Mouse (Mus musculus) hindbrain, embryonic 14.5 days (tissue): ENCODE data around the gene Atp11b. TPM values are rescaled to one million over a fixed set of nuclear protein-coding genes. Genes with fewer than 3 reads are reported as not detected.

Source experiments
- ATAC-seq: fragments of 200-750 bp; cut with Nextera tagmentation; 2 replicates; pipeline ENCODE4 v1.8.0; 2017; ENCODE audit warnings: moderate number of reproducible peaks, mild to moderate bottlenecking, moderate TSS enrichment, moderate library complexity; ENCODE audit not compliant: low FRiP score
- DNase-seq: peaks from one replicate; pipeline ENCODE4 v3.0.0-alpha.2; 2015; ENCODE audit warnings: low spot score
- H3K27ac ChIP-seq: fragments of 300-500 bp; sonication (generic); 2 replicates; pipeline ENCODE4 v1.5.1; 2014; ENCODE audit warnings: mild to moderate bottlenecking, moderate library complexity
- H3K27me3 ChIP-seq: fragments of 300-500 bp; sonication (generic); 2 replicates; pipeline ENCODE4 v1.6.1; 2014; ENCODE audit warnings: mild to moderate bottlenecking, low read length, mixed read lengths; ENCODE audit not compliant: control insufficient read depth, insufficient read depth
- H3K36me3 ChIP-seq: fragments of 300-500 bp; sonication (generic); replicated peaks from 2 replicates; pipeline ENCODE4 v1.6.1; 2014; ENCODE audit not compliant: control insufficient read depth, insufficient read depth
- H3K4me1 ChIP-seq: fragments of 300-500 bp; sonication (generic); replicated peaks from 2 replicates; pipeline ENCODE4 v1.6.1; 2014; ENCODE audit warnings: antibody characterized with exemption, low read length, mixed read lengths; ENCODE audit not compliant: control insufficient read depth, insufficient read depth
- H3K4me2 ChIP-seq: fragments of 300-500 bp; sonication (generic); replicated peaks from 2 replicates; pipeline ENCODE4 v1.6.1; 2014; ENCODE audit warnings: mild to moderate bottlenecking, moderate library complexity
- H3K4me3 ChIP-seq: fragments of 300-500 bp; sonication (generic); replicated peaks from 2 replicates; pipeline ENCODE4 v1.5.1; 2014; ENCODE audit warnings: mild to moderate bottlenecking, low read length
- H3K9ac ChIP-seq: fragments of 300-500 bp; sonication (generic); 2 replicates; pipeline ENCODE4 v1.6.1; 2014
- H3K9me3 ChIP-seq: fragments of 300-500 bp; sonication (generic); 2 replicates; pipeline ENCODE4 v1.6.1; 2016; ENCODE audit warnings: low read length; ENCODE audit not compliant: control insufficient read depth
- WGBS: fragments of 180-500 bp; shearing (Covaris S2); extraction: QIAGEN DNeasy Blood & Tissue Kit; methylation state at CpG from one replicate; pipeline ENCODE4 v1.1.7; 2014; 5-methylcytosine and 5-hydroxymethylcytosine counted together
- polyA plus RNA-seq: library from polyadenylated mRNA; unstranded; fragments of >200 nt; fragmentation: Nextera tagmentation; extraction: Ambion mirVana; gene quantifications from 2 replicates; pipeline ENCODE4 v1.2.1, GENCODE M21; 2014

Atp11b gene
- polyA plus RNA-seq = 48.5 and 53.0 TPM in 2 replicates

DNA sequence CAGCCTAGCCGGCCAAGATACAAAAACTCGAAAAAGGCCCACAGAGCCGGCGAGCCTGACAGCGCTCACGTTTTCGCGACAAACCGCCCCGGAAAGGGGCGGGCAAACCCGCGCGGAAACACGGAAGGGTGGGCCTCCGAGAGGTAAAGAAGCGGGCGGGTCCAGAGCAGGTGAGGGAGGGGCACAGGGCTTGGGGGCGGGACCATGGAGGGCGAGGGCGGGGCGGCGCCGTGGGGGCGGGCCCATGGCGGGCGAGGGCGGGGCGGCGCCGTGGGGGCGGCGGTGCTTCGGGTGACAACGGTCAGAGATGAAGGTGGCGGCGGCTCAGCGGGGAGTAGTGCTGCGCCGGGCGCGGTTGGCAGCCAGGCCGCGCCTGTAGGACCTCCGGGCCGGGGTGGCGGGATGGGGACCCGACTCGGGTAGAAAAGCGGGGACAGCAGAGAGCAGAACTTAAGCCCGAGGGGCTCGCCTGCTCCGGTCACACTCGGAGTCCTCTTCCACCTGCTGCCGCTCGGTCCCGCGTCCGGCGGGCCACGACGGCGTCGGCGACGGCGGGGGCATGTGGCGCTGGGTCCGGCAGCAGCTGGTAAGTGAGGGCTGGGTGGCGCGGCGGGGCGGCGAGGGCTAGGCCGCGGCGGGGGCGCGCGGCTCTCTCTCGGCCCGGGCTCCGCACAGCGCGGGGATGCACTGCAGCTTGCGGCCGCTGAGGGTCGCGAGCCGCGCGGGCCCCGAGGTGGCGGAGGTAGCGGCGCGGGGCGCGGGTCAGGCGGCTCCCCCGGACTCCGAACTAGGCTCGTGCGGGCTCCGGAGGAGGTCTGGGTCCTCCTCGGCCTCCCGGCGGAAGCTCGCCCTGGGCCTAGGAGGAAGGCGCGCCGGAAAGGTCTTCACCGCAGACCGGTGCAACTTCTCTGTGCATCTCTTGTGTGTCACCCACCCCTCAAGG is at the start of gene Atp11b:
Gene Atp11b (plus strand): TSS at position 282 of the 943 bp plus-strand sequence.
- peaks cover 8% of the 10 kb centered on the region for H3K4me1 ChIP-seq
- H3K27ac ChIP-seq = peak within 1 kb of the TSS; percentile 72
- no peaks in the 10 kb centered on the region for H3K27me3 ChIP-seq
- H3K36me3 ChIP-seq = no peaks in the 10 kb centered on the region
- peak; percentile 75 for DNase-seq
- H3K4me2 ChIP-seq = peak within 1 kb of the TSS; percentile 86
- H3K9ac ChIP-seq = peak within 1 kb of the TSS; percentile 75
- ATAC-seq = peak; percentile 95
- under 1% methylated on average over 99 of the region's 114 CpGs for WGBS
- no peaks in the 10 kb centered on the region for H3K9me3 ChIP-seq
- peak within 1 kb of the TSS; percentile 57 for H3K4me3 ChIP-seq

- DNase-seq = no peak
- Histone ChIP-seq H3K4me3 (no peak overlapping the region), H3K4me1 (no peaks in the 10 kb centered on the region), H3K9ac (no peak overlapping the region), H3K27ac (no peak overlapping the region), H3K27me3 (no peaks in the 10 kb centered on the region), H3K4me2 (no peak overlapping the region), H3K9me3 (no peaks in the 10 kb centered on the region), H3K36me3 (no peaks in the 10 kb centered on the region)
- ATAC-seq = no peak
- 80% methylated on average over 4 of the region's 4 CpGs for WGBS
Measured at GRCm38 (mm10) chr3:35704328-35704613, 49.6 kb upstream of the Atp11b start.

DNA sequence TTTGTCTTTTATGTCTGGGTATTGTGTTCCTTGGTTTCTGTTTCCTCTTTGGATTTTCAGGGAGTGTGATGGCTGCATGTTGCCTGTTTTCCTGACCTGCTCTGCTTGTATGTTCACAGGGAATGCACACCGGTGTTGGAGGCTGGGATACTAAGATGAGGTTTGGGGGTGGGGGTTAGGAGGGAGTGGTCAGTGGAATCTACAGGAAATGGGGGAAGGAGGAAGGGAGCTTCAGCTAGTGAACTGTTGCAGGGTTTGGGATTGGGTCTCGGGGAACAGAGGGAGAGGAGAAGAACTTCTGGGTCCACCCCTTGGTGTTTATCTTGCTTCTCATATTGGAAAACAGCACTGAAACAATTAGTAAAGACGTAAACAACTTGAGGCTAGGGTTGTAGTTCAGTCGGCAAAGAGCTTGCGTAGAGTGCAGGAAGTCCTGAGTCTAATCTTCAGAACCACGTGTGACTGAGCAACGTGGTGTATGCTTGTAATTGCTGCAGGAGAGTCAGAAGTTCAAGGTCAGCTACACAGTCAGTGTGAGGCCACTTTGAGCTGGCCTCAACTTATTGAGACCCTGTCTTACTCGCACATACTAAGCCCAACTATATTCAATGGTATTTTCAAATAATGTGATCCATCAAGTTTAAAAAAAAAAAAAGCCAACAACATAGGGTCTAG is 34.2 kb upstream of the Atp11b start:
- DNase-seq (no peak), ATAC-seq (no peak)
- no peak overlapping the region for H3K4me3 ChIP-seq
- H3K9me3 ChIP-seq = no peaks in the 10 kb centered on the region
- H3K36me3 ChIP-seq = no peaks in the 10 kb centered on the region
- no peaks in the 10 kb centered on the region for H3K4me1 ChIP-seq
- H3K27me3 ChIP-seq = no peaks in the 10 kb centered on the region
- no peak overlapping the region for H3K9ac ChIP-seq
- H3K4me2 ChIP-seq = no peak overlapping the region
- WGBS = 87% methylated on average over 8 of the region's 8 CpGs
- no peak overlapping the region for H3K27ac ChIP-seq

- H3K27ac ChIP-seq = no peak overlapping the region
- H3K9me3 ChIP-seq = no peaks in the 10 kb centered on the region
- DNase-seq = no peak
- ATAC-seq = no peak
- H3K4me2 ChIP-seq = no peak overlapping the region
- H3K4me1 ChIP-seq = no peaks in the 10 kb centered on the region
- H3K36me3 ChIP-seq = no peaks in the 10 kb centered on the region
- H3K9ac ChIP-seq = no peak overlapping the region
- H3K27me3 ChIP-seq = no peaks in the 10 kb centered on the region
- WGBS = 72% methylated on average over 3 of the region's 3 CpGs
- no peak overlapping the region for H3K4me3 ChIP-seq
Measured at GRCm38 (mm10) chr3:35720801-35721200, 33.1 kb upstream of the Atp11b start.

DNA sequence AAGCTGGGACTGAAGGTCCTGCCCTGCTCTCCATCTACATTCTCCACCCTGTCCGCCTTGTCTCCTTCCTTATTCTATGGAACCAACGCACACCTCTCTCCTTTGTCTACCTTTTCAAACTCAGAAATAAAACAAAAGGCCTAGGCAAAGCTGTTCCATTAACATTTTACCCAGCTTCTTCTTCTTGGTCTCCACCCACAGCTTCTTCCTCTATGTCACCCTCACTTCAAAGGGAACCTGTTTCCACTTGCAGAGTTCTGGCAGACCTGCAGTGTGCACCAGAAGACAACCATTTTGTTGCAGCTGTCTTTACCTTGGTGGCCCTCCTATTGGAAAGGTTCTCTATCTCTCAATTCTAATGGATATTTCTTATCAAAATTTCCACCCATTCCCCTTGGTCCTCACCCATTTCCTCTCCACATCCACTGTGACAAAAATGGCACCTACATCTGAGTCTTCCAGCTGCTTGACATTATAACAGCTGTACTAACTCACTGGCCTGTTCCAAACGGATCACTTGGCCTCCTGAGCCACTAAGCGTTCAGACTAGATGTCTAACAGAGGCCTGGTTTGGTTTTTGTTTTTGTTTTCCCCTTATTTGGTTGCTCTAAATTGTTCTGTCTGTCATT is 32.0 kb upstream of the Atp11b start:
- Histone ChIP-seq H3K27me3 (no peaks in the 10 kb centered on the region), H3K4me3 (no peak overlapping the region), H3K27ac (no peak overlapping the region), H3K9ac (no peak overlapping the region), H3K4me2 (no peak overlapping the region), H3K9me3 (no peaks in the 10 kb centered on the region), H3K4me1 (no peaks in the 10 kb centered on the region), H3K36me3 (no peaks in the 10 kb centered on the region)
- no peak for ATAC-seq
- DNase-seq = no peak
- 82% methylated on average over 4 of the region's 4 CpGs for WGBS

DNA sequence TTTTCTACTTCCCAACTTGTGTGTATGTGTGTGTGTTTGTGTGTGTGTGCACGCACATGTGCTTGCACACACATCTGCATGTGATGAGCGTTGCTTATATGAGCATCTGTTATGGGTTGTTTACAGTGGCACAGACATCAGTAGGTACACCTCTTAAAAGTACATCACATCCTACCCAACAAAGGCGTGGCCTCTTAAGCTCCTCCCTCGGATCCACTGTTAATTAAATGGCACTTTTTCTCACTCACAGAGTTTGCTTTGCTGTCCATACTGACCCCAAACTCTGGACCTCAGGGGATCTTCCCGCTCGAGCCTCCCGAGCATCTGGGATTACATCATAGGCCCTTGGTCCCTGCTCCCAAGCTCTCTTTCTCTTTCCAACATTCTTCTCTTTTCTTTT is 31.1 kb upstream of the Atp11b start:
- H3K4me3 ChIP-seq = no peak overlapping the region
- no peaks in the 10 kb centered on the region for H3K4me1 ChIP-seq
- 91% methylated on average over 7 of the region's 7 CpGs for WGBS

DNA sequence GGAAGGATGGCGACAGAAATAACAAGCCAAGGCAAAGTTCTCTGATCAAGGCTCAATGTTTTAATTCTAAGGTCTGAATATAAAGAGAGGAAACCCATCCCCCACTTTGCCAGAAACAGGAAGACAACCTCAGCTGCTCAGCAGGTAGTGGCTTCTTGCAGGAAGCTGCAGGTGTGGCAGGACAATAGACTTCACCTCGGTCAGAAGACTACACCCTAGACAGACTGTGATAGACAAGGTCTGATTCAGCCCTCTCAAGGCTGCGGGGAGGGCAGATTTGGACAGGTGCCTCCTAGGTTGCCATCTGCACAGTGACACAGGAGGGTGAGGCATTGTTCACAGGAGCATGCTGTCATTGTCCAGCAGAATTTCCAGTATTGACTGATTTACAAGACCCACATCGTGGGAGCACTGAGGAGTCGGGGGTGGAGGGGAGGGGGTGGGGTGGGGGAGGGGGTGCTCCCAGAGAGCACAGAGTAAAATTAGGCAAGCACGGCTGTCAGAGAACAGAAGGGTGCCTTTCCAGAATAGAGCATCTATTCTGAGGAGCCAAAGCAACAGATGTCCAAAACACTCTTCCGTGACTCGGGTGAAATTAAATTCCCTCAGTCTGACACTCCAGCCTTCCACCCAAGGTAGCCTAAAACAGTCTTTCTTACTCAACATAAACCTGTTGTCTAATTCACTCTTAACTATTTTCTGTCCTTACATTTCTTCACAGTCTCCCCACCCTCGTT is 30.2 kb upstream of the Atp11b start:
- Histone ChIP-seq H3K4me2 (no peak overlapping the region), H3K9ac (no peak overlapping the region), H3K36me3 (no peaks in the 10 kb centered on the region), H3K27me3 (no peaks in the 10 kb centered on the region), H3K9me3 (no peaks in the 10 kb centered on the region), H3K27ac (no peak overlapping the region), H3K4me3 (no peak overlapping the region), H3K4me1 (no peaks in the 10 kb centered on the region)
- ATAC-seq (no peak), DNase-seq (no peak)
- WGBS = 51% methylated on average over 9 of the region's 9 CpGs

More for the DNA sequence above, 31.1 kb upstream of the Atp11b start:
- H3K27ac ChIP-seq = no peak overlapping the region
- no peaks in the 10 kb centered on the region for H3K27me3 ChIP-seq
- H3K36me3 ChIP-seq = no peaks in the 10 kb centered on the region
- H3K4me2 ChIP-seq = no peak overlapping the region
- no peak overlapping the region for H3K9ac ChIP-seq
- no peaks in the 10 kb centered on the region for H3K9me3 ChIP-seq
- ATAC-seq (no peak), DNase-seq (peak; percentile 22)

- Histone ChIP-seq H3K9ac (no peak overlapping the region), H3K4me3 (no peak overlapping the region), H3K36me3 (no peaks in the 10 kb centered on the region), H3K4me2 (no peak overlapping the region), H3K4me1 (no peaks in the 10 kb centered on the region), H3K9me3 (no peaks in the 10 kb centered on the region), H3K27me3 (no peaks in the 10 kb centered on the region), H3K27ac (no peak overlapping the region)
- ATAC-seq = no peak
- DNase-seq = no peak
- WGBS = 57% methylated on average over 7 of the region's 7 CpGs
Measured at GRCm38 (mm10) chr3:35725096-35725495, 28.8 kb upstream of the Atp11b start.

DNA sequence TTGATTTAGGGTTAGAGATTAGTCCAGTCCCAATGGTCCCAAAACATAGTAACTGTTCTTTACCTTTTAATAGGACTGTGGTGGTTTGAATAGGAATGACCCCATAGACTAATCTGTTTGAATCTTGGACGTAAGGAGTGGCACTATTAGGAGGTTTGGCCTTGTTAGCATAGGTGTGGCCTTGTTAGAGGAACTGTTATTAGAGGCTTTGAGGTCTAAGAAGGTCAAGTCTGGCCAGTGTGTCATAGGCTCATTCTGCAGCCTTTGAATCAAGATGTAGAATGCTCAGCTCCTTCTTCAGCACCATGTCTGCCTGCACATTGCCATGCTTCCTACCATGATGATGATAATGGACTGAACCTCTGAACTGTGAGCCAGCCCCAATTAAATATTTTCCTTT is 27.0 kb upstream of the Atp11b start:
- no peaks in the 10 kb centered on the region for H3K27me3 ChIP-seq
- ATAC-seq (no peak), DNase-seq (no peak)
- WGBS = 83% methylated on average over 1 of the region's 1 CpGs
- H3K9me3 ChIP-seq = no peaks in the 10 kb centered on the region
- no peak overlapping the region for H3K4me2 ChIP-seq
- no peak overlapping the region for H3K27ac ChIP-seq
- H3K9ac ChIP-seq = no peak overlapping the region
- H3K4me1 ChIP-seq = no peaks in the 10 kb centered on the region
- no peak overlapping the region for H3K4me3 ChIP-seq
- no peaks in the 10 kb centered on the region for H3K36me3 ChIP-seq
